Mouse (Mus musculus) midbrain, postnatal 0 days (tissue): Measurements from ENCODE around the gene Uqcr10. TPM values are rescaled to one million over a fixed set of nuclear protein-coding genes. Genes with fewer than 3 reads are reported as not detected.

ENCODE experiments used
- ATAC-seq: fragments of 200-750 bp; cut with Nextera tagmentation; 2 replicates; pipeline ENCODE4 v1.8.0; 2017; ENCODE audit warnings: moderate number of reproducible peaks, mild to moderate bottlenecking, moderate TSS enrichment, moderate library complexity; ENCODE audit not compliant: low FRiP score
- DNase-seq: peaks from one replicate; pipeline ENCODE4 v3.0.0-alpha.2; 2015; ENCODE audit warnings: low spot score
- H3K27ac ChIP-seq: fragments of 300-500 bp; sonication (generic); 2 replicates; pipeline ENCODE4 v1.5.1; 2014; ENCODE audit warnings: low read depth, mild to moderate bottlenecking, low read length, mixed read lengths
- H3K27me3 ChIP-seq: fragments of 300-500 bp; sonication (generic); 2 replicates; pipeline ENCODE4 v1.6.1; 2014; ENCODE audit warnings: low read length, control low read depth, mixed read lengths; ENCODE audit not compliant: insufficient read depth
- H3K36me3 ChIP-seq: fragments of 300-500 bp; sonication (generic); 2 replicates; pipeline ENCODE4 v1.6.1; 2014; ENCODE audit warnings: low read length, control low read depth, mixed read lengths; ENCODE audit not compliant: insufficient read depth
- H3K4me1 ChIP-seq: fragments of 300-500 bp; sonication (generic); 2 replicates; pipeline ENCODE4 v1.6.1; 2014; ENCODE audit warnings: mild to moderate bottlenecking, control low read depth, antibody characterized with exemption, low read length, mixed read lengths; ENCODE audit not compliant: insufficient read depth
- H3K4me2 ChIP-seq: fragments of 300-500 bp; sonication (generic); 2 replicates; pipeline ENCODE4 v1.6.1; 2014; ENCODE audit warnings: low read depth, mild to moderate bottlenecking, low read length, mixed read lengths; ENCODE audit not compliant: poor library complexity, severe bottlenecking
- H3K4me3 ChIP-seq: fragments of 300-500 bp; sonication (generic); 2 replicates; pipeline ENCODE4 v1.5.1; 2014; ENCODE audit warnings: low read depth, mild to moderate bottlenecking, low read length, moderate library complexity
- H3K9ac ChIP-seq: fragments of 300-500 bp; sonication (generic); replicated peaks from 2 replicates; pipeline ENCODE4 v1.6.1; 2014; ENCODE audit warnings: mild to moderate bottlenecking, low read length, moderate library complexity, mixed read lengths; ENCODE audit not compliant: poor library complexity, severe bottlenecking
- H3K9me3 ChIP-seq: fragments of 300-500 bp; sonication (generic); 2 replicates; pipeline ENCODE4 v1.6.1; 2016; ENCODE audit warnings: low read length, control low read depth
- CTCF ChIP-seq: IDR thresholded peaks from 2 replicates; pipeline ENCODE4 v1.5.1; 2016; ENCODE audit warnings: antibody characterized with exemption, mild to moderate bottlenecking
- WGBS: fragments of 180-500 bp; shearing (Covaris S2); extraction: QIAGEN DNeasy Blood & Tissue Kit; methylation state at CpG from one replicate; pipeline ENCODE4 v1.1.7; 2014; 5-methylcytosine and 5-hydroxymethylcytosine counted together
- polyA plus RNA-seq: library from polyadenylated mRNA; unstranded; fragments of >200 nt; fragmentation: Nextera tagmentation; extraction: Ambion mirVana; gene quantifications from 2 replicates; pipeline ENCODE4 v1.2.1, GENCODE M21; 2015
- total RNA-seq: library from RNA; depleted of rRNA; stranded (reverse); fragments of >200 nt; gene quantifications from 2 replicates; pipeline ENCODE4 v1.2.3, GENCODE M21; 2014

Gene Uqcr10
- total and polyA plus RNA-seq, 2 experiments from 2014 or later, result 403 to 788 TPM

DNA sequence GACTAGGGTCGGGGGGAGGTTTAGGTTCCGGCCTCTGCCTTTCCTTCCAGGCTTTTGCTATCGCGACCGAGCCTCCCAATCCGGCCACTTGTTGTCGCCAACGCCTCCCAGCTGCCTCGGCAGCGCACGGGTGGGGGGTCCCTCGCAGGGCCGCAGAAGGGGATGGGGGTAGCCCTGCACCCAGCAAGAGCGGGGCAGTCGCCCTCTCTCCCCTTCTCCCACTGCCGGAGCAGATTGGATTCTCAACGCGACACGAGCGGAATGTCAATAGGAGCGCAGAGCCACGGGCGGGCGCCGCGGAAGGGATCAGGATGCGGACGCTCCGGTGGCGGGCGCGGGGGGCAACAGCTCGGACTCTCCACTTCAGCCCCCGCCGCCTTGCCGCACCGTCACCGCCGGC is 41.8 kb upstream of the Uqcr10 start:
- H3K9ac ChIP-seq, result peak overlapping the region; percentile 61
- DNase-seq (no peak), ATAC-seq (peak; percentile 17; the same call in 1 of the 2 replicates)
- H3K9me3 ChIP-seq, result no peaks in the 10 kb centered on the region
- 0 out of 2 replicates have a peak, but pooled peaks cover 3% of the 10 kb centered on the region for H3K4me1 ChIP-seq
- H3K4me3 ChIP-seq, result peak overlapping the region; percentile 67
- H3K36me3 ChIP-seq, result no peaks in the 10 kb centered on the region
- WGBS, result under 1% methylated on average over 27 of the region's 39 CpGs
- no peak overlapping the region for H3K27ac ChIP-seq
- no peak for TF ChIP-seq CTCF
- peak overlapping the region; percentile 99 for H3K4me2 ChIP-seq
- peaks cover 48% of the 10 kb centered on the region; the same call in 1 of the 2 replicates for H3K27me3 ChIP-seq

GRCm38 (mm10) chr11:4744691-4745090 is 40.5 kb upstream of the Uqcr10 start:
- peaks cover 43% of the 10 kb centered on the region; the same call in 1 of the 2 replicates for H3K27me3 ChIP-seq
- no peak for ATAC-seq

GRCm38 (mm10) chr11:4740785-4741184 is 36.6 kb upstream of the Uqcr10 start:
- Histone ChIP-seq H3K27me3 (peaks cover 15% of the 10 kb centered on the region; the same call in 1 of the 2 replicates), H3K27ac (no peak overlapping the region), H3K9me3 (no peaks in the 10 kb centered on the region), H3K9ac (no peak overlapping the region), H3K36me3 (no peaks in the 10 kb centered on the region), H3K4me3 (no peak overlapping the region), H3K4me2 (no peak overlapping the region), H3K4me1 (no peaks in the 10 kb centered on the region)
- no peak for TF ChIP-seq CTCF
- DNase-seq, result no peak
- ATAC-seq, result no peak
- WGBS, result 75% methylated on average over 5 of the region's 5 CpGs

More at GRCm38 (mm10) chr11:4744691-4745090, 40.5 kb upstream of the Uqcr10 start:
- no peak overlapping the region for H3K9ac ChIP-seq
- 69% methylated on average over 6 of the region's 6 CpGs for WGBS
- no peak for DNase-seq
- H3K4me3 ChIP-seq, result no peak overlapping the region
- H3K4me1 ChIP-seq, result 0 out of 2 replicates have a peak, but pooled peaks cover 3% of the 10 kb centered on the region
- H3K9me3 ChIP-seq, result no peaks in the 10 kb centered on the region
- H3K27ac ChIP-seq, result no peak overlapping the region
- no peak for TF ChIP-seq CTCF
- H3K4me2 ChIP-seq, result peak overlapping the region; percentile 99; the same call in 1 of the 2 replicates
- H3K36me3 ChIP-seq, result no peaks in the 10 kb centered on the region

GRCm38 (mm10) chr11:4738719-4739118 is 34.6 kb upstream of the Uqcr10 start:
- Histone ChIP-seq H3K27me3 (no peaks in the 10 kb centered on the region; the same call in 1 of the 2 replicates), H3K4me2 (no peak overlapping the region), H3K9me3 (no peaks in the 10 kb centered on the region), H3K9ac (no peak overlapping the region), H3K4me3 (no peak overlapping the region), H3K27ac (no peak overlapping the region), H3K4me1 (no peaks in the 10 kb centered on the region), H3K36me3 (no peaks in the 10 kb centered on the region)
- DNase-seq, result no peak
- whole genome bisulfite sequencing, result 91% methylated on average over 16 of the region's 16 CpGs
- TF ChIP-seq CTCF, result no peak
- no peak for ATAC-seq

GRCm38 (mm10) chr11:4737682-4738081 is 33.5 kb upstream of the Uqcr10 start:
- TF ChIP-seq CTCF, result no peak
- peak; percentile 66 for DNase-seq
- H3K4me3 ChIP-seq, result no peak overlapping the region
- no peaks in the 10 kb centered on the region for H3K4me1 ChIP-seq
- H3K27ac ChIP-seq, result no peak overlapping the region
- WGBS, result 74% methylated on average over 10 of the region's 10 CpGs
- no peaks in the 10 kb centered on the region; the same call in 1 of the 2 replicates for H3K27me3 ChIP-seq
- H3K4me2 ChIP-seq, result no peak overlapping the region
- no peak overlapping the region for H3K9ac ChIP-seq
- ATAC-seq, result no peak
- no peaks in the 10 kb centered on the region for H3K36me3 ChIP-seq
- no peaks in the 10 kb centered on the region for H3K9me3 ChIP-seq

DNA sequence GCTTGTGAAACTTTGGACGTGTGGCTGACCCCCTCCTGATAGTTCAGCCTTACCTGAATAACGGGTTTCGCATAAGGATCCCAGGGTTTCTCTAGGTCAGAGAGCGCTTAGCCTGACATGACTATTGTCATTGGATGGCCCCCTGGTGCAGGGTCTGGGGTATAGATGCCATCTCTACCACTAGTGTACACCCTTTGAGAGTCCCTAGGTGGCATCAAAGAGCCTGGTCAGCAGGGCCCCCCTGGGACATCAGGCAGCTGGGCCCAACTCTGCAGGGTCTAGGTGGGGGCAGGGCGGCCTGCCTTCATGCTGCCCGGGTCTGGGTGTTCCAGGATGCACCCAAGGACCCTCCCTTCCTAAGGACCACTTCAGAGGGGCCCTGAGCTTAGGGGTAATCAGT is 32.2 kb upstream of the Uqcr10 start:
- Histone ChIP-seq H3K4me3 (no peak overlapping the region), H3K27ac (no peak overlapping the region), H3K4me1 (no peaks in the 10 kb centered on the region), H3K9ac (no peak overlapping the region), H3K4me2 (no peak overlapping the region), H3K27me3 (no peaks in the 10 kb centered on the region), H3K36me3 (no peaks in the 10 kb centered on the region), H3K9me3 (no peaks in the 10 kb centered on the region)
- no peak for ATAC-seq
- peak; percentile 43 for TF ChIP-seq CTCF
- WGBS, result 50% methylated on average over 6 of the region's 6 CpGs
- no peak for DNase-seq
